ENCODE assay signal across 10 mouse cellular contexts in genomic region chr1:160082647-160083046, GRCm38 (mm10).
"Had no signal": no experiment of that assay in that cellular context is flagged by ENCODE, and none has a peak within 500 bp of the region (broad histone marks: within the 10 kb centered on the region; RNA-seq: fewer than 3 reads in every experiment).

No protein-coding gene starts in this region.

- ATAC-seq: midbrain, embryonic 16.5 days had no signal

- DNase-seq: lung, adult 18-20 months; lung, embryonic 14.5 days; lung, postnatal 10 days; lung, postnatal 4 days; midbrain, embryonic 14.5 days; right cerebral cortex, postnatal 14 days; thymus, adult 2 months; thymus, postnatal 25 days; thymus, postnatal 4 days had no signal
